Mouse (Mus musculus): ENCODE data around the gene Mettl11b.

DNA sequence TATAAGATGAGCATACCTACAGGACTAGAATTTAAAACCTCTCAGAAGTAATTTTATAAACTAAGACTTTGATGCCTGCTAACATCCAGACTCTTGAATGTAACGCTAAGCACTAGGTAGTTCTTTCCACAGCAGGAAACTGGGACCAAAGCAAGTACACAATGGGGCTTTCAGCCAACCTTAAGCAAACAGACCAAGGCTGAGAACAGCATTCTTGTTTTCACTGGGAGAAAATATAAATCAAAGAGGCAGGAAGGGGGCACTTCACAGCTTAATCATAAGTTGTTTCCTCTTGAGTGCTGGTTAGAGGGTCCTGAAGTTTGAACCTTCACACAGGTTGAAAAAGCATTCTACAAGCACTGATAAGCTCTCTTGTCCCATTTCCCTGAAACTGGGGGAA is 1.1 kb downstream of the Mettl11b start:
- TF ChIP-seq CTCF (IDR thresholded peaks at IDR 0.05) = no peak
- no peak for TF ChIP-seq POLR2A (IDR thresholded peaks at IDR 0.05; ENCODE audit: insufficient read depth, low read depth, low read length)
- TF ChIP-seq EP300 (IDR thresholded peaks at IDR 0.05; ENCODE audit: insufficient read depth, low read depth, low read length) = no peak

Data from heart, adult 2 months (tissue).